Mouse (Mus musculus) testis, adult 2 months (tissue): ENCODE measurements around the gene Pdap1.
A peak's percentile ranks its signal among the peaks of the same experiment; 100 is the strongest.

Source experiments
- CTCF ChIP-seq: fragments of 200-500 bp; IDR thresholded peaks from 2 replicates; pipeline ENCODE4 v1.5.1; 2012; ENCODE audit warnings: low read depth, mild to moderate bottlenecking, inconsistent platforms, low read length, moderate library complexity; ENCODE audit not compliant: control insufficient read depth, insufficient read depth, insufficient replicate concordance
- POLR2A ChIP-seq: fragments of 200-500 bp; IDR thresholded peaks from 2 replicates; pipeline ENCODE4 v1.6.1; 2012; ENCODE audit warnings: low read depth, mild to moderate bottlenecking, inconsistent platforms, low read length, moderate library complexity; ENCODE audit not compliant: control insufficient read depth

DNA sequence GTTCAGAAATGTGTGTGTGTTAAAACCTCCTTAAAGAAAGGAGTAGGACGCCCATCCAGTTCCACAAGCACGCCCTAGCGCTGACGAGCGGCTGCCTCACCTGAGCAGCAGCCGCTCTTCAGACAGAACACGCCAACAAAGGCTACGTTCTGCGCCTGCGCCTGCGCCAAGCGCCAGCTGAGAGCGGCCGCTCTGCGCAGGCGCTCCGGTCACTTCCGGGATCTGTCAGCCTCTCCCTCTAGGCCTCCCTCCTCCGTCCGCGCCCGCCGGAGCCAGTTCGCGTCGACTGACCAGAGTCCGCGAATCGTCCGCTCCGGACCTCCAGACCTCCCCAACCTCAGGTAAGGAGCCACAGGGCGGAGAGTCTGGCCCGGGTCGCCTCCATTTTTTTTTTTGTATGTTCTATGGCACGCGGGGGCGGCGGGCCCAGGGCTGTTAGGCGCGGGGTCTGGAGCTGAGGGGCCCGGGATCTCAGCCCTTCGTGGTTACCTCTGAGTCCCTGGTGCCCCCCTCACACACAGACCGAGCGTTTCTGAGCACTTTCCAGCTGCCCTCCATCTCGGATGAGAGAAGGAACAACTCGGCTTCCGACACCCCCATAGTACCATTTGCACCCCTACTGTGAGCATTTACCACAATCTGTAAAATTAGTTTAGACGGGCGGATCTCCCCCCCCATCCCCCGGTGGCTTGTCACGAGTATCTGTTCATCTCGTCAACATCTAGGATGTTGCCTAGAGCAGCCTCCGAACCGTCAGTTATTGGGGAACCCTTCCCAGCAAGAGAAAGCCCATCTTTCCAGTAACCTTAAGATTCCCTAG lies 56.2 kb downstream of the Pdap1 start, which contains the start of the genes Arpc1a and Kpna7:
- TF ChIP-seq CTCF (no peak), POLR2A (peak; percentile 98)
